Mouse (Mus musculus) liver, embryonic 12.5 days (tissue): Measurements from ENCODE around the gene Sprr4. TPM values are rescaled to one million over a fixed set of nuclear protein-coding genes. Genes with fewer than 3 reads are reported as not detected.

Source experiments
- ATAC-seq: fragments of 200-750 bp; cut with Nextera tagmentation; 2 replicates; pipeline ENCODE4 v1.8.0; 2017; ENCODE audit warnings: moderate number of reproducible peaks, mild to moderate bottlenecking, moderate library complexity
- H3K27ac ChIP-seq: fragments of 300-500 bp; sonication (generic); 2 replicates; pipeline ENCODE4 v1.5.1; 2016; ENCODE audit warnings: mild to moderate bottlenecking
- H3K27me3 ChIP-seq: fragments of 300-500 bp; sonication (generic); replicated peaks from 2 replicates; pipeline ENCODE4 v1.6.1; 2016; ENCODE audit warnings: mild to moderate bottlenecking, moderate library complexity
- H3K36me3 ChIP-seq: fragments of 300-500 bp; sonication (generic); 2 replicates; pipeline ENCODE4 v1.6.1; 2016; ENCODE audit warnings: mild to moderate bottlenecking, moderate library complexity
- H3K4me1 ChIP-seq: fragments of 300-500 bp; sonication (generic); 2 replicates; pipeline ENCODE4 v1.6.1; 2016
- H3K4me2 ChIP-seq: fragments of 300-500 bp; sonication (generic); 2 replicates; pipeline ENCODE4 v1.6.1; 2016; ENCODE audit warnings: mild to moderate bottlenecking, moderate library complexity
- H3K4me3 ChIP-seq: fragments of 300-500 bp; sonication (generic); 2 replicates; pipeline ENCODE4 v1.5.1; 2016; ENCODE audit warnings: mild to moderate bottlenecking, moderate library complexity
- H3K9ac ChIP-seq: fragments of 300-500 bp; sonication (generic); 2 replicates; pipeline ENCODE4 v1.6.1; 2016; ENCODE audit warnings: mild to moderate bottlenecking, moderate library complexity
- H3K9me3 ChIP-seq: fragments of 300-500 bp; sonication (generic); replicated peaks from 2 replicates; pipeline ENCODE4 v1.6.1; 2016; ENCODE audit warnings: mild to moderate bottlenecking, moderate library complexity
- WGBS: fragments of 180-500 bp; shearing (Covaris S2); methylation state at CpG from one replicate; pipeline ENCODE4 v1.1.7; 2016; ENCODE audit not compliant: insufficient replicate concordance; 5-methylcytosine and 5-hydroxymethylcytosine counted together
- polyA plus RNA-seq: library from polyadenylated mRNA; unstranded; fragments of >200 nt; fragmentation: Nextera tagmentation; extraction: Ambion mirVana; gene quantifications from 2 replicates; pipeline ENCODE4 v1.2.1, GENCODE M21; 2016

The Sprr4 gene
- polyA plus RNA-seq, 1 experiment from 2014 or later = not detected

DNA sequence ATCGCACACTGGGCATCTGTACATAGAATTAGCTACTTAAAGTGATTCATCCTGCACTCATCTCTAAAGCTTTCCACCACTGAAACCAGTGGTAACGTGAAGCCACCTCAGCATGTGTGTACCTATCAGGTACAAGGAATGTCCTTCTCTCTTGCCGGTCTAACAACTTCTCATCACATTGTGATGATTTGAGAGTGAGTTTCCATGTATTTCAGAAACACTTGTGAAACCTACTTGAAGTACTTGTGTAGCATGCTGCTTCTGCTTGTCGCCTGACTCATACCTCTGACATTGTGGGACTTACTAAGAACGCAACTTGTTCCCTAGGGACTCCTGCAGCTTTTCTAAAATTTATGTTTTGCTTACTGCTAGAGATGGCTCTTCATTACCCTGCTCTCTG, 45.1 kb downstream of the Sprr4 start:
- no peaks in the 10 kb centered on the region for H3K9me3 ChIP-seq
- no peak overlapping the region for H3K4me3 ChIP-seq
- H3K27ac ChIP-seq = no peak overlapping the region
- no peaks in the 10 kb centered on the region for H3K27me3 ChIP-seq
- no peak for ATAC-seq
- no peak overlapping the region for H3K9ac ChIP-seq
- no peaks in the 10 kb centered on the region for H3K36me3 ChIP-seq
- no peak overlapping the region for H3K4me2 ChIP-seq
- 65% methylated on average over 5 of the region's 5 CpGs for WGBS
- no peaks in the 10 kb centered on the region for H3K4me1 ChIP-seq

Other genes with a start within 250 kb of the Sprr4 start
- gene Sprr2a3, start 215.1 kb downstream of the Sprr4 start, polyA plus RNA-seq = not detected in 2 replicates
- not detected in 2 replicates for gene Sprr2b, start 183.9 kb downstream of the Sprr4 start, polyA plus RNA-seq
- not detected in 2 replicates for gene Sprr2d, start 161.4 kb downstream of the Sprr4 start, polyA plus RNA-seq
- not detected in 2 replicates for gene Sprr2e, start 148.3 kb downstream of the Sprr4 start, polyA plus RNA-seq
- gene Sprr2f, start 135.3 kb downstream of the Sprr4 start, polyA plus RNA-seq = not detected in 2 replicates
- not detected in 2 replicates for gene Sprr2h, start 114.8 kb downstream of the Sprr4 start, polyA plus RNA-seq
- gene Sprr2i, start 92.5 kb downstream of the Sprr4 start, polyA plus RNA-seq = not detected in 2 replicates
- not detected in 2 replicates for gene Sprr2j-ps, start 82.4 kb downstream of the Sprr4 start, polyA plus RNA-seq
- gene Gm9774, start 71.1 kb downstream of the Sprr4 start, polyA plus RNA-seq = 5.6 and 5.7 TPM in 2 replicates
- gene Sprr2k, start 67.9 kb downstream of the Sprr4 start, polyA plus RNA-seq = not detected in 2 replicates
- gene Sprr1b, start 61.7 kb downstream of the Sprr4 start, polyA plus RNA-seq = not detected in 2 replicates
- not detected in 2 replicates for gene Sprr3, start 41.8 kb downstream of the Sprr4 start, polyA plus RNA-seq
- not detected in 2 replicates for gene Sprr1a, start 14.6 kb downstream of the Sprr4 start, polyA plus RNA-seq
- not detected in 2 replicates for gene 2310046K23Rik, start 34.0 kb upstream of the Sprr4 start, polyA plus RNA-seq
- gene Ivl, start 73.2 kb upstream of the Sprr4 start, polyA plus RNA-seq = 0.12 TPM in 1 of 2 replicates, not detected in the other
- not detected in 2 replicates for gene Smcp, start 88.5 kb upstream of the Sprr4 start, polyA plus RNA-seq
- not detected in 2 replicates for gene 2210017I01Rik, start 107.0 kb upstream of the Sprr4 start, polyA plus RNA-seq
- not detected in 2 replicates for gene Lce6a, start 121.2 kb upstream of the Sprr4 start, polyA plus RNA-seq
- gene Lce1a1, start 147.8 kb upstream of the Sprr4 start, polyA plus RNA-seq = not detected in 2 replicates
- not detected in 2 replicates for gene Lce1b, start 156.4 kb upstream of the Sprr4 start, polyA plus RNA-seq
- not detected in 2 replicates for gene Lce1a2, start 169.8 kb upstream of the Sprr4 start, polyA plus RNA-seq
- not detected in 2 replicates for gene Lce1c, start 178.8 kb upstream of the Sprr4 start, polyA plus RNA-seq
- not detected in 2 replicates for gene Lce1d, start 186.7 kb upstream of the Sprr4 start, polyA plus RNA-seq
- not detected in 2 replicates for gene Lce1e, start 208.6 kb upstream of the Sprr4 start, polyA plus RNA-seq
- gene Lce1f, start 219.9 kb upstream of the Sprr4 start, polyA plus RNA-seq = not detected in 2 replicates
- not detected in 2 replicates for gene Gm38119, start 238.6 kb upstream of the Sprr4 start, polyA plus RNA-seq